Mouse (Mus musculus) E14TG2a.4 (cell line): ENCODE data around the gene Olfr1254.

ENCODE experiments used
- H3K27me3 ChIP-seq: 2 replicates; pipeline ENCODE4 v1.6.1; 2014; ENCODE audit warnings: low read length, control low read depth; ENCODE audit not compliant: insufficient read depth
- H3K36me3 ChIP-seq: 2 replicates; pipeline ENCODE4 v1.6.1; 2014; ENCODE audit warnings: low read length, control low read depth; ENCODE audit not compliant: insufficient read depth
- H3K4me1 ChIP-seq: replicated peaks from 2 replicates; pipeline ENCODE4 v1.6.1; 2014; ENCODE audit warnings: low read depth, low read length, control low read depth
- H3K4me3 ChIP-seq: replicated peaks from 2 replicates; pipeline ENCODE4 v1.5.1; 2014; ENCODE audit warnings: mild to moderate bottlenecking, low read length
- H3K9me3 ChIP-seq: 2 replicates; pipeline ENCODE4 v1.6.1; 2014; ENCODE audit warnings: low read length, control low read depth
- CTCF ChIP-seq: conservative IDR thresholded peaks from 2 replicates; pipeline ENCODE4 v1.5.1; 2014; ENCODE audit warnings: low read length
- NANOG ChIP-seq: IDR thresholded peaks from 2 replicates; pipeline ENCODE4 v1.6.1; 2014; ENCODE audit warnings: borderline replicate concordance, low read length, mixed read lengths
- POU5F1 ChIP-seq: IDR thresholded peaks from 2 replicates; pipeline ENCODE4 v1.6.1; 2014; ENCODE audit warnings: low read length, borderline replicate concordance

Gene Olfr1254

DNA sequence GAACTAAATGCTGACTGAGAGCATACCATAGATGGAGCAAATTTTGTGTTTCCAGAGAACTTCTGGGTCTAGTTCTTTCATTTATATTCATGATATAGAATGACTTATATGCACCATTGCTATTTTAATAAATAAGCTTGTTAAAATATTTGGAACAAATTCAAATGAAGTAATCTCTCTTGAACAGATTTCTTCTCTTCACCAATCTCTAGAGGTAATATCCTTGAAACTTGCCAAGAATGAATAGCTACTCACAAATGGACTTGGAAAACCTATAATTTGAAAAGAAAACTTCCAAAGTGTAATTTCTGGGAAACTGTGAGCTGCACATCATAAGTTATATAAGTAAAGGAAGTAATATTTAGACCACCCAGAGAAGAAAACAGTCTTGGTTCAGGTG, at the start of gene Olfr1254:
Olfr1254 (minus strand) TSS at position 101 of the 400 bp plus-strand sequence.
- Histone ChIP-seq H3K27me3 (no peaks in the 10 kb centered on the region), H3K9me3 (no peaks in the 10 kb centered on the region), H3K4me3 (no peak within 1 kb of the TSS), H3K4me1 (no peaks in the 10 kb centered on the region), H3K36me3 (no peaks in the 10 kb centered on the region)
- TF ChIP-seq CTCF (no peak), POU5F1 (no peak), NANOG (no peak)

- no peaks in the 10 kb centered on the region for H3K9me3 ChIP-seq
- no peaks in the 10 kb centered on the region for H3K36me3 ChIP-seq
- no peak within 1 kb of the TSS for H3K4me3 ChIP-seq
- no peaks in the 10 kb centered on the region for H3K27me3 ChIP-seq
- no peaks in the 10 kb centered on the region for H3K4me1 ChIP-seq
- TF ChIP-seq CTCF (no peak), POU5F1 (no peak), NANOG (no peak)
Measured at GRCm38 (mm10) chr2:89841455-89841854, 48.0 kb upstream of the Olfr1254 start, which contains the start of gene Olfr1256. TSS of gene Olfr1256 (minus strand) at chr2:89841555.

DNA sequence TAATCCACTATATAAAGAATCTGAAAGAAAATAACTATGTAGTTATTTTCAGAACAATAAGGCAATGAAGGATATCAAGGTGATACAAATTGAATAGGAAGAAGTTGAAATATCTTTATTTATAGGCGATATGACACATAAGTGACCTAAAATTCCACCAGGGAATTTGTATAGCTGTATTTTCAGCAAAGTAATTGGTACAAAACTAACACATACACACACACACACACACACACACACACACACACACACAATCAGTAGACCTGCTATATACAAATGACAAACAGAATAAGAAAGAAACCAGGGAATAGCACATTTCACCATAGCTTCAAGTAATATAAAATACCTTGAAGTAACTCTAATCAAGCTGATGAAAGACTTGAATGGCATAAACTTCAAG, 26.8 kb upstream of the Olfr1254 start:
- Histone ChIP-seq H3K27me3 (no peaks in the 10 kb centered on the region), H3K36me3 (no peaks in the 10 kb centered on the region), H3K4me3 (no peak overlapping the region), H3K4me1 (no peaks in the 10 kb centered on the region), H3K9me3 (peaks cover 15% of the 10 kb centered on the region)
- no peak for TF ChIP-seq CTCF
- TF ChIP-seq POU5F1, result no peak
- TF ChIP-seq NANOG, result no peak

DNA sequence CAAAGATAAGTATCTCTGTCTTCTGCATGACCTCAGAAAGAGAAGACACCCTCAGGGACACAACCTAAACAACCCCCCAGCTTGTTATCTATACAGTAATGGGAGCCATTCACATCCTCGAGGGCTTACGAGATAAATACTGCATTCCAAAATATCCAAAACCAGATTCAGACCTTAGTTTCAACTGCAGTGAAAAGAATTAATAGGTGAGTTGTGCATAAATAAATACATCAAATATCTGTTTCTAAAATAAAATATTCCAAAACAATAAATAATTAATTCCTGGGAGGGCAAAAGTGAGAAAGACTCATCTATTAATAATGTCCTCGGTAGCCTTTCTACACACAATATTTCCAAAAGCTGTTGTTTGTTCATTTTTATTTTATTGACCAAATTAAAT, 18.3 kb upstream of the Olfr1254 start, which contains the start of gene Olfr1255:
Olfr1255 (plus strand) TSS at position 301 of the 400 bp plus-strand sequence.
- H3K36me3 ChIP-seq, result no peaks in the 10 kb centered on the region
- TF ChIP-seq NANOG (no peak), CTCF (no peak), POU5F1 (no peak)
- no peaks in the 10 kb centered on the region for H3K27me3 ChIP-seq
- H3K4me3 ChIP-seq, result no peak within 1 kb of the TSS
- no peaks in the 10 kb centered on the region for H3K4me1 ChIP-seq
- H3K9me3 ChIP-seq, result no peaks in the 10 kb centered on the region

- H3K9me3 ChIP-seq, result no peaks in the 10 kb centered on the region
- no peaks in the 10 kb centered on the region for H3K27me3 ChIP-seq
- no peaks in the 10 kb centered on the region for H3K4me1 ChIP-seq
- no peak for TF ChIP-seq POU5F1
- no peak for TF ChIP-seq CTCF
- TF ChIP-seq NANOG, result no peak
- H3K4me3 ChIP-seq, result no peak overlapping the region
- H3K36me3 ChIP-seq, result no peaks in the 10 kb centered on the region
Measured at GRCm38 (mm10) chr2:89810751-89811150, 17.3 kb upstream of the Olfr1254 start.

DNA sequence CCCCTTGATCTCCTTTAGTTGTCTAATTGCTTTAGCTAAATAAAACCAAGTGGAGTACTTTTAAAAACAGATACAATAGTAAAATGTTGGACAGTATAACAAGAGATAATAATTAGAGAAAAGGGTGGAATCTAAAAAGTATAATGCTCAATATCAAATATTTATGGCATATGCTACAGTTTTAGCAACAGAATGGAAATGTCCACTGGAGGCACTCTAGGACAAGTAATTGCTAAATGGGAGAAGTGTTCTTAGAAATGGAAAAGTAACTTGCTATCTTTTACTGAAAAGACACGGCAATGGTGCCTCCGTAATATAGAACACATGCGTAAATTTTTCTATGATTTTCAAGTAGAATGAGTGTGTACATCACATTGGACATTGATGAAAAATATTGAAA, 6.2 kb upstream of the Olfr1254 start:
- Histone ChIP-seq H3K36me3 (no peaks in the 10 kb centered on the region), H3K4me3 (no peak overlapping the region), H3K9me3 (no peaks in the 10 kb centered on the region), H3K4me1 (no peaks in the 10 kb centered on the region), H3K27me3 (no peaks in the 10 kb centered on the region)
- TF ChIP-seq CTCF (no peak), POU5F1 (no peak), NANOG (no peak)

GRCm38 (mm10) chr2:89756990-89757389, 36.4 kb downstream of the Olfr1254 start, which contains the start of gene Olfr1253:
TSS of gene Olfr1253 (minus strand) at chr2:89757090.
- TF ChIP-seq NANOG, result no peak
- no peak for TF ChIP-seq CTCF
- no peak for TF ChIP-seq POU5F1
- H3K4me3 ChIP-seq, result no peak within 1 kb of the TSS
- no peaks in the 10 kb centered on the region for H3K36me3 ChIP-seq
- H3K27me3 ChIP-seq, result no peaks in the 10 kb centered on the region
- no peaks in the 10 kb centered on the region for H3K9me3 ChIP-seq
- H3K4me1 ChIP-seq, result no peaks in the 10 kb centered on the region
